Mouse (Mus musculus): ENCODE results near the gene Tlcd1. TPM values are rescaled to one million over a fixed set of nuclear protein-coding genes. Genes with fewer than 3 reads are reported as not detected.

The Tlcd1 gene
- polyA plus RNA-seq, 1 experiment from 2014 or later = 18.7 TPM

- Histone ChIP-seq H3K27me3 (ENCODE audit: insufficient read depth, poor library complexity, severe bottlenecking) (no peaks in the 10 kb centered on the region), H3K4me1 (no peaks in the 10 kb centered on the region; the same call in 1 of the 2 replicates), H3K27ac (no peak overlapping the region), H3K36me3 (peaks cover 79% of the 10 kb centered on the region), H3K4me3 (no peak overlapping the region), H3K9me3 (no peaks in the 10 kb centered on the region)
- no peak for DNase-seq (ENCODE audit: low spot score)
- 85% methylated on average over 13 of the region's 13 CpGs for WGBS
Measured at GRCm38 (mm10) chr11:78205361-78206206, 29.1 kb downstream of the Tlcd1 start.

GRCm38 (mm10) chr11:78207190-78207589 lies 30.7 kb downstream of the Tlcd1 start:
- Histone ChIP-seq H3K4me3 (no peak overlapping the region), H3K27me3 (ENCODE audit: insufficient read depth, poor library complexity, severe bottlenecking) (no peaks in the 10 kb centered on the region), H3K9me3 (no peaks in the 10 kb centered on the region), H3K36me3 (peaks cover 95% of the 10 kb centered on the region), H3K27ac (no peak overlapping the region), H3K4me1 (no peaks in the 10 kb centered on the region; the same call in 1 of the 2 replicates)
- DNase-seq (ENCODE audit: low spot score) = no peak
- 93% methylated on average over 7 of the region's 7 CpGs for WGBS

GRCm38 (mm10) chr11:78209886-78210285 lies 33.4 kb downstream of the Tlcd1 start:
- WGBS = 85% methylated on average over 6 of the region's 6 CpGs
- no peaks in the 10 kb centered on the region for H3K9me3 ChIP-seq
- no peak overlapping the region for H3K27ac ChIP-seq
- no peaks in the 10 kb centered on the region for H3K27me3 ChIP-seq (ENCODE audit: insufficient read depth, poor library complexity, severe bottlenecking)
- no peak overlapping the region for H3K4me3 ChIP-seq
- DNase-seq (ENCODE audit: low spot score) = no peak
- H3K4me1 ChIP-seq = no peaks in the 10 kb centered on the region; the same call in 1 of the 2 replicates
- peaks cover 100% of the 10 kb centered on the region for H3K36me3 ChIP-seq

GRCm38 (mm10) chr11:78210615-78211014 lies 34.1 kb downstream of the Tlcd1 start:
- Histone ChIP-seq H3K36me3 (peaks cover 100% of the 10 kb centered on the region), H3K4me3 (no peak overlapping the region), H3K27ac (no peak overlapping the region), H3K4me1 (no peaks in the 10 kb centered on the region; the same call in 1 of the 2 replicates), H3K9me3 (no peaks in the 10 kb centered on the region), H3K27me3 (ENCODE audit: insufficient read depth, poor library complexity, severe bottlenecking) (no peaks in the 10 kb centered on the region)
- 76% methylated on average over 7 of the region's 7 CpGs for WGBS
- DNase-seq (ENCODE audit: low spot score) = no peak

- H3K36me3 ChIP-seq = peaks cover 100% of the 10 kb centered on the region
- H3K4me3 ChIP-seq = no peak overlapping the region
- H3K27ac ChIP-seq = no peak overlapping the region
- no peaks in the 10 kb centered on the region for H3K4me1 ChIP-seq
- H3K9me3 ChIP-seq = no peaks in the 10 kb centered on the region
- H3K27me3 ChIP-seq (ENCODE audit: insufficient read depth, poor library complexity, severe bottlenecking) = no peaks in the 10 kb centered on the region
- DNase-seq (ENCODE audit: low spot score) = no peak
- 89% methylated on average over 5 of the region's 5 CpGs for WGBS
Measured at GRCm38 (mm10) chr11:78211513-78211912, 35.0 kb downstream of the Tlcd1 start.

- no peaks in the 10 kb centered on the region for H3K9me3 ChIP-seq
- WGBS = 97% methylated on average over 14 of the region's 14 CpGs
- no peak overlapping the region for H3K4me3 ChIP-seq
- H3K4me1 ChIP-seq = no peaks in the 10 kb centered on the region
- DNase-seq (ENCODE audit: low spot score) = no peak
- H3K27ac ChIP-seq = no peak overlapping the region
- H3K27me3 ChIP-seq (ENCODE audit: insufficient read depth, poor library complexity, severe bottlenecking) = no peaks in the 10 kb centered on the region
- H3K36me3 ChIP-seq = peaks cover 99% of the 10 kb centered on the region
Measured at GRCm38 (mm10) chr11:78213086-78213817, 36.7 kb downstream of the Tlcd1 start.

GRCm38 (mm10) chr11:78215709-78216317 lies 39.3 kb downstream of the Tlcd1 start:
- Histone ChIP-seq H3K27me3 (ENCODE audit: insufficient read depth, poor library complexity, severe bottlenecking) (no peaks in the 10 kb centered on the region), H3K4me1 (no peaks in the 10 kb centered on the region), H3K36me3 (peaks cover 99% of the 10 kb centered on the region), H3K27ac (no peak overlapping the region), H3K4me3 (no peak overlapping the region), H3K9me3 (no peaks in the 10 kb centered on the region)
- DNase-seq (ENCODE audit: low spot score) = no peak
- WGBS = 86% methylated on average over 11 of the region's 11 CpGs

- 90% methylated on average over 4 of the region's 4 CpGs for WGBS
Measured at GRCm38 (mm10) chr11:78223586-78223985, 47.1 kb downstream of the Tlcd1 start.

More at GRCm38 (mm10) chr11:78223586-78223985, 47.1 kb downstream of the Tlcd1 start:
- no peaks in the 10 kb centered on the region for H3K4me1 ChIP-seq
- no peak for DNase-seq (ENCODE audit: low spot score)
- H3K27ac ChIP-seq = no peak overlapping the region
- H3K27me3 ChIP-seq (ENCODE audit: insufficient read depth, poor library complexity, severe bottlenecking) = no peaks in the 10 kb centered on the region
- peaks cover 99% of the 10 kb centered on the region for H3K36me3 ChIP-seq
- H3K4me3 ChIP-seq = no peak overlapping the region
- H3K9me3 ChIP-seq = no peaks in the 10 kb centered on the region

Small RNAs within 50 kb of the gene (microRNA-seq; reads per million reads assigned to microRNA genes)
- gene Mir7653 = 1.0 reads per million

Other genes with a start within 250 kb of the Tlcd1 start
- 0.05 and 0.30 TPM in 2 replicates for gene Sez6, start 245.9 kb upstream of the Tlcd1 start, polyA plus RNA-seq (2016; fragmentation: Nextera tagmentation; extraction: Ambion mirVana)
- gene Phf12, start 194.0 kb upstream of the Tlcd1 start, polyA plus RNA-seq (2016; fragmentation: Nextera tagmentation; extraction: Ambion mirVana) = 13.2 and 20.0 TPM in 2 replicates
- 14.6 and 16.5 TPM in 2 replicates for gene Dhrs13, start 144.4 kb upstream of the Tlcd1 start, polyA plus RNA-seq (2016; fragmentation: Nextera tagmentation; extraction: Ambion mirVana)
- gene Flot2, start 138.8 kb upstream of the Tlcd1 start, polyA plus RNA-seq (2016; fragmentation: Nextera tagmentation; extraction: Ambion mirVana) = 72.0 and 81.4 TPM in 2 replicates
- gene Eral1, start 96.3 kb upstream of the Tlcd1 start, polyA plus RNA-seq (2016; fragmentation: Nextera tagmentation; extraction: Ambion mirVana) = 30.7 and 35.6 TPM in 2 replicates
- 24.0 and 25.5 TPM in 2 replicates for gene Fam222b, start 82.1 kb upstream of the Tlcd1 start, polyA plus RNA-seq (2016; fragmentation: Nextera tagmentation; extraction: Ambion mirVana)
- 57.9 and 88.7 TPM in 2 replicates for gene Traf4, start 11.1 kb upstream of the Tlcd1 start, polyA plus RNA-seq (2016; fragmentation: Nextera tagmentation; extraction: Ambion mirVana)
- 15.3 and 16.5 TPM in 2 replicates for gene Nek8, start within 50 bp of the Tlcd1 start, polyA plus RNA-seq (2016; fragmentation: Nextera tagmentation; extraction: Ambion mirVana)
- gene Rpl23a, start 6.9 kb downstream of the Tlcd1 start, polyA plus RNA-seq (2016; fragmentation: Nextera tagmentation; extraction: Ambion mirVana) = 863 and 999 TPM in 2 replicates
- 63.2 and 88.1 TPM in 2 replicates for gene Rab34, start 11.7 kb downstream of the Tlcd1 start, polyA plus RNA-seq (2016; fragmentation: Nextera tagmentation; extraction: Ambion mirVana)
- 2.9 and 3.3 TPM in 2 replicates for gene Proca1, start 16.7 kb downstream of the Tlcd1 start, polyA plus RNA-seq (2016; fragmentation: Nextera tagmentation; extraction: Ambion mirVana)
- 44.0 and 49.0 TPM in 2 replicates for gene Sdf2, start 69.0 kb downstream of the Tlcd1 start, polyA plus RNA-seq (2016; fragmentation: Nextera tagmentation; extraction: Ambion mirVana)
- 28.3 and 29.1 TPM in 2 replicates for gene Supt6, start 69.3 kb downstream of the Tlcd1 start, polyA plus RNA-seq (2016; fragmentation: Nextera tagmentation; extraction: Ambion mirVana)
- 69.3 and 76.7 TPM in 2 replicates for gene 2610507B11Rik, start 85.0 kb downstream of the Tlcd1 start, polyA plus RNA-seq (2016; fragmentation: Nextera tagmentation; extraction: Ambion mirVana)
- 0.23 and 0.69 TPM in 2 replicates for gene BC030499, start 114.1 kb downstream of the Tlcd1 start, polyA plus RNA-seq (2016; fragmentation: Nextera tagmentation; extraction: Ambion mirVana)
- gene Spag5, start 124.8 kb downstream of the Tlcd1 start, polyA plus RNA-seq (2016; fragmentation: Nextera tagmentation; extraction: Ambion mirVana) = 39.1 and 39.3 TPM in 2 replicates
- gene Aldoc, start 146.3 kb downstream of the Tlcd1 start, polyA plus RNA-seq (2016; fragmentation: Nextera tagmentation; extraction: Ambion mirVana) = 11.2 and 17.2 TPM in 2 replicates
- gene Pigs, start 151.7 kb downstream of the Tlcd1 start, polyA plus RNA-seq (2016; fragmentation: Nextera tagmentation; extraction: Ambion mirVana) = 72.0 and 78.3 TPM in 2 replicates
- 40.7 and 66.1 TPM in 2 replicates for gene Unc119, start 166.8 kb downstream of the Tlcd1 start, polyA plus RNA-seq (2016; fragmentation: Nextera tagmentation; extraction: Ambion mirVana)
- gene Foxn1, start 209.8 kb downstream of the Tlcd1 start, polyA plus RNA-seq (2016; fragmentation: Nextera tagmentation; extraction: Ambion mirVana) = 0.13 TPM in 1 of 2 replicates, not detected in the other
- gene Slc13a2, start 245.5 kb downstream of the Tlcd1 start, polyA plus RNA-seq (2016; fragmentation: Nextera tagmentation; extraction: Ambion mirVana) = not detected in 2 replicates